Mouse (Mus musculus) heart, adult 18-20 months (tissue): ENCODE data around the gene Krt73. TPM values are rescaled to one million over a fixed set of nuclear protein-coding genes. Genes with fewer than 3 reads are reported as not detected.

Source experiments
- DNase-seq, 2 experiments: peaks; one replicate each; pipeline ENCODE4 v3.0.0; 2021 to 2022; ENCODE audit warnings: mixed read lengths in 1 of 2
- long read RNA-seq, 2 experiments: library from polyadenylated mRNA; stranded (forward); transcript quantifications; one replicate each; pipeline ENCODE4 v2.0.0; 2021
- total RNA-seq, 2 experiments: library from RNA; stranded (reverse); gene quantifications; 2 replicates each; pipeline ENCODE4 v1.2.3; 2021

Gene Krt73
- total RNA-seq = not detected
- long read RNA-seq, experiment 1 = 0 reads
- long read RNA-seq, experiment 2 = 0 reads

GRCm38 (mm10) chr15:101802296-101802835 is at the start of gene Krt73:
Gene Krt73, minus strand, starts transcription at chr15:101802346.
- DNase-seq = no peak

- DNase-seq = no peak
Measured at GRCm38 (mm10) chr15:101850694-101851093, 48.5 kb upstream of the Krt73 start, which contains the start of gene Krt1. Gene Krt1, minus strand, starts transcription at chr15:101850794.

GRCm38 (mm10) chr15:101845971-101846403 is 43.8 kb upstream of the Krt73 start:
- peak; percentile 6 to 12 for DNase-seq

- no peak for DNase-seq
Measured at GRCm38 (mm10) chr15:101843192-101843591, 41.0 kb upstream of the Krt73 start.

GRCm38 (mm10) chr15:101834784-101835328 is 32.7 kb upstream of the Krt73 start:
- no peak for DNase-seq

GRCm38 (mm10) chr15:101833131-101833530 is 31.0 kb upstream of the Krt73 start:
- no peak for DNase-seq

GRCm38 (mm10) chr15:101829441-101829840 is 27.3 kb upstream of the Krt73 start:
- no peak for DNase-seq

GRCm38 (mm10) chr15:101821786-101822185 is 19.6 kb upstream of the Krt73 start:
- DNase-seq = no peak

- no peak for DNase-seq
Measured at GRCm38 (mm10) chr15:101817875-101818274, 15.7 kb upstream of the Krt73 start, which contains the start of gene Krt2. Gene Krt2, minus strand, starts transcription at chr15:101818169.

GRCm38 (mm10) chr15:101803052-101803822 is 1.1 kb upstream of the Krt73 start:
- DNase-seq = no peak

GRCm38 (mm10) chr15:101790867-101791266 is 11.3 kb downstream of the Krt73 start:
- DNase-seq = no peak

- no peak for DNase-seq
Measured at GRCm38 (mm10) chr15:101786360-101786759, 15.8 kb downstream of the Krt73 start, which contains the start of gene Krt72. Gene Krt72, minus strand, starts transcription at chr15:101786460.

GRCm38 (mm10) chr15:101773420-101773819 is 28.7 kb downstream of the Krt73 start:
- peak; percentile 13 to 29 for DNase-seq

GRCm38 (mm10) chr15:101772711-101773081 is 29.4 kb downstream of the Krt73 start:
- DNase-seq = peak; percentile 77 to 95

GRCm38 (mm10) chr15:101772080-101772710 is 30.0 kb downstream of the Krt73 start:
- peak; percentile 5 to 6 for DNase-seq

- no peak for DNase-seq
Measured at GRCm38 (mm10) chr15:101770226-101770625, 31.9 kb downstream of the Krt73 start.

Other genes starting within 250 kb of the Krt73 start
- gene Krt90, start 239.4 kb downstream of the Krt73 start, total RNA-seq = not detected
- not detected for gene Krt75, start 228.4 kb downstream of the Krt73 start, total RNA-seq
- gene Gm5414, start 174.2 kb downstream of the Krt73 start, total RNA-seq = not detected
- gene Gm5478, start 155.0 kb downstream of the Krt73 start, total RNA-seq = not detected
- not detected for gene Krt6b, start 122.1 kb downstream of the Krt73 start, total RNA-seq
- gene Krt6a, start 108.0 kb downstream of the Krt73 start, total RNA-seq = not detected
- gene Krt5, start 89.4 kb downstream of the Krt73 start, total RNA-seq = 1 to 10 TPM in 1 of 2 experiments, not detected in 1; 1.5 TPM
- not detected for gene Krt71, start 59.2 kb downstream of the Krt73 start, total RNA-seq
- not detected for gene Krt72, start 15.9 kb downstream of the Krt73 start, total RNA-seq
- not detected for gene Krt2, start 15.8 kb upstream of the Krt73 start, total RNA-seq
- not detected for gene Krt1, start 48.4 kb upstream of the Krt73 start, total RNA-seq
- gene Krt77, start 67.4 kb upstream of the Krt73 start, total RNA-seq = not detected
- not detected for gene Krt76, start 90.6 kb upstream of the Krt73 start, total RNA-seq
- under 1 TPM in 1 of 2 experiments, not detected in 1; 0.33 TPM for gene Krt4, start 122.4 kb upstream of the Krt73 start, total RNA-seq
- gene Krt79, start 138.0 kb upstream of the Krt73 start, total RNA-seq = not detected
- under 1 TPM in 1 of 2 experiments, not detected in 1; 0.07 TPM for gene Krt78, start 151.9 kb upstream of the Krt73 start, total RNA-seq
- gene Krt8, start 202.1 kb upstream of the Krt73 start, total RNA-seq = 1 to 10 TPM; 1.5 to 3.0 TPM
- 1 to 10 TPM; 2.8 to 3.7 TPM for gene Krt18, start 225.8 kb upstream of the Krt73 start, total RNA-seq